Mouse (Mus musculus) CD4-positive, CD25-positive, alpha-beta regulatory T cell, adult 2 months (primary cell): Measurements from ENCODE around the gene Invs.
A peak's percentile ranks its signal among the peaks of the same experiment; 100 is the strongest.

Experiments
- DNase-seq: peaks from one replicate; pipeline ENCODE4 v3.0.0-alpha.2; 2012; ENCODE audit warnings: low read depth, low spot score

Invs gene

GRCm38 (mm10) chr4:48454106-48454773, 174.7 kb downstream of the Invs start:
- DNase-seq, result peak; percentile 9

DNA sequence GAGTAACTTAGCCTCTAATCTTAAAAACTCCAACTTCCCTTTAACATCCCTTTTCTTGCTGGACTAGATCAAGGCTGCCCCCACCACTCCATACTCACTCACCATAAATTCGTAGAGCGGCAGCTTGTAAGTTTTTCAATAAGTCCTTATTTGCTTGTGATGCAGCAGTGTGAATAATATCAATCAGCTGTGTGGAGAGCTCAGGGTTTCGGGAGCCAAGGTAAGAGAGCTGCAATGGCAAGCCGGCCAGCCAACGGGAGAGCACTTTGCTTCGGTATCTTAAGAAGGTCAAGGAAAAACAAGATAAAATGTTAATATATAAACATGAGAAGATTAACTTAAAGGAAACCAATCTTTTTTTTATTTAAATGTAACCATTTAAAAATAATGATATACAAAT, 178.9 kb downstream of the Invs start:
- DNase-seq, result no peak

- no peak for DNase-seq
Observed at GRCm38 (mm10) chr4:48461060-48461459, 181.5 kb downstream of the Invs start.

- peak; percentile 7 for DNase-seq
Observed at GRCm38 (mm10) chr4:48470977-48471376, 191.4 kb downstream of the Invs start.

GRCm38 (mm10) chr4:48472052-48472791, 192.7 kb downstream of the Invs start:
- DNase-seq, result peak; percentile 33

DNA sequence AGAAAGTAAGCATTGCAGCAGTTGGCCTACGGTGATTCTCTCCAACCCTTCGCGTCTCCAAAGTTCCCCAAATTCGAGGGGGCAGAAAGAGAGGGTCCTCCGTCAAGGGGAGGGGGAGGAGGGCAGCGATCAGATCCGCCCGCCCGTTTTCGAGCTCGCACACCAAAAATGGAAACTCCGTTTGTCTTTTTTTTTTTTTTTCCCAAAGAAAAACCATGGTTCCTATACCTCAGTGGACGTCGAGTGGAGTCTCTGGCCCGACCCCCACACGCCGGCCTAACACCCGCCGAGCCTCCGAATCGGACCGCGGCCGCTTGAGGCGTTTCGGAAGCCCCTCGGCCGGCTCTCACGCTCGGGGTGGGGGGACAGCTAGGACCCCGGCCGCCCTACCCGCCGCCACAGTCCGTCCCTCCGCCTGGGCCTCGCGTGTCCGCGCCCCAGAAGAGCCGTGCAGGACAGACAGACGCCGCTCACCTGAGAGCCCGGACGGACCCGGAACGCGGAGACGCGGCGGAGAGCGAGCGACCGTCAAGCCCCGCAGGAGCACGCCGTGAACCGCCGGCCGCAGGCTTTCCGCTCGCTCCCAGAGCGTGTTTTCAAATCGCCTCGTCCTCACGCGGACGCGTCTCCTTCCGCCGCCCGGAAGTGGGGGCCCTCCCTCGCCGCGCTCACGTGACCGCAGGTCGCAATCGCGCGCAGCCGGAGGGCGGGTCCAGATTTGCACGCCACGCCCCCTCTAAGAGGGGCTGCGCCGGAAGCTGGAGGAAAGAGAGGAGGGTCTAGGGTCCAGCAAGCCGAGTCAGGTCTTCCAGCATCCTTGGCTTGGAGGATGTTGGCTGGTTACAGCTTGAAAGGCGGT, 193.5 kb downstream of the Invs start, which contains the start of gene Tex10:
Tex10 (minus strand) TSS at position 668 of the 859 bp plus-strand sequence.
- DNase-seq, result peak; percentile 95

DNA sequence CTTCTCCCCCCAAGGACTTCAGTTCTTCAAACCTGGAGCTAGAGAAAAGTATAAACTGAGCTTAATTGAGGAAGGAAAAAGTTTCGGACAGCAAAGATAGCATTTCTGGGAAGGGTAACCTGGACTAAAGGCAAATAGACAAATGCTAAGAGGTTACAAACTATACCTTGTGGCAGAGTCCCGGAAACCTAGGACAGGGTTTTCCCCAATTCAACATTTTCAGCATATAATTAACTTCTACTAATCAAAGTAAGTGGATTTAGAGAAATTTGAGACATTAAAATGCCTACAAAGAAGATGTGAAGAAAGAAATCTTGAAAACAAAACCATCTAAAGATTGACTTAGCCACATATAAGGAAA, 194.1 kb downstream of the Invs start:
- no peak for DNase-seq

DNA sequence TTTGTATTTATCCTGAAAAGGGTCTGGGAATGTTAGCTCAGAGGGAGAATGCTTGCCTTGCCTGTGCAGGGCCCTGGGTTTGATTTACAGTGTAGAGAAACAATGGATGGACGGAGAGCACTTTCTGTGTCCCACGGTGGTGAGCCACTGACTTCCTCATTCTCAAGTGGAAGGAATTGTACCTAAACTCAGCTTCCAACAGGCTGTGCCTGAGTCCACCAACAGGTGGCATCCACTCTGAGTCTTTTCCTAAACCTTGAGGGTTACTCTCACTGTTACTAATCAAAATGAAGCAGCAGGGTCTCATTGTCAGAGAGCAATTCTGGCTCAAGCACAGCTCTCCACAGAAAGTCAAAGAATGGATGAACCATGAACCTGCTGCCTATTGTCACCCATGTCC, 201.7 kb downstream of the Invs start:
- peak; percentile 13 for DNase-seq
